Mouse (Mus musculus): ENCODE measurements at regions not wholly inside any gene's neighbourhood (a gene's known extent, or its start where the extent isn't known, plus 50 kb on each side); places are given as distances from the start of the nearest gene placed in this dataset.

DNA sequence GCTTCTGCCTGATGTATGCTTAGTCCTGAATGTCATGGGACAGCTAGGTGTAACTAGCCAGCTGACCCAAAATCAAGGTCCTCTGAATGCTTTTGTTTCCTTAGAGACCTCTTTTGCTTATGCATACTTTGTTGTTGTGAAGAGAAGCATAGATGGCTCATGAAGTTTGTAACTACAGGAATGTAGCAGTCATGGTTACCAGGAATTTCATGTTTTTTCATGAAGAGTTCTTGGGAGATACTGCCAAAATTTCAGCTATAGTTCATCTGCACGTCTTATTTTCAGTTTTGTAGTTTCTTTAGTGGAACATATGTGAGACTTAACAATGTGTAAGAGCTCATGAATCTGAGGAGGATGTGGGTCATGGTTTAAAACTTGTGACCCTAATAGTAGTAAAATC, 1059.6 kb upstream of the Slc10a2 start:
- Histone ChIP-seq H3K27ac (ENCODE audit: insufficient read depth, low read length) (no peak overlapping the region), H3K4me3 (ENCODE audit: insufficient read depth, low read length) (no peak overlapping the region), H3K4me1 (ENCODE audit: control insufficient read depth, insufficient read depth, low read length) (no peaks in the 10 kb centered on the region)
- TF ChIP-seq CTCF (IDR thresholded peaks at IDR 0.05; ENCODE audit: borderline replicate concordance, insufficient read depth, low read length) (no peak), POLR2A (IDR thresholded peaks at IDR 0.05; ENCODE audit: low read depth, low read length) (no peak)

DNA sequence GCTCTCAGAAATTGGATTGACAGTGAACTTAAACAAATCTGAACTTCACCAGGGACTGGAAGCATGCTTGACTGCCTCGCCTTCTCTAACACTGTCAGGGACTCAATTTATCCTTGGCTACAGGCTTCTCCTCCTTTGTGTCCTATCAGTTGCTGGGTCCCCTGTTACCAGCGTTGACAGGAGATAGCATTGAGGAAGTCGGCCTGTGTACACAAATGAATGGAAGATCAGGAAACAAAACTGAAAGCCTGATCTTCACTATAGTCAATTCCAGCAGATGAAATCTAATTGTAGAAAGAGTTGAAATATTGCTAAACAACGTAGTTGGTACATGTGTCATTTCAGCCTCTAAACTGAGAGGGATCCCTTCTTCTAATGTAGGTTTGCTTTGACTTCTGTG, 1039.4 kb upstream of the Slc10a2 start:
- no peak for TF ChIP-seq POLR2A (IDR thresholded peaks at IDR 0.05; ENCODE audit: low read depth, low read length)
- TF ChIP-seq CTCF (IDR thresholded peaks at IDR 0.05; ENCODE audit: borderline replicate concordance, insufficient read depth, low read length): no peak

DNA sequence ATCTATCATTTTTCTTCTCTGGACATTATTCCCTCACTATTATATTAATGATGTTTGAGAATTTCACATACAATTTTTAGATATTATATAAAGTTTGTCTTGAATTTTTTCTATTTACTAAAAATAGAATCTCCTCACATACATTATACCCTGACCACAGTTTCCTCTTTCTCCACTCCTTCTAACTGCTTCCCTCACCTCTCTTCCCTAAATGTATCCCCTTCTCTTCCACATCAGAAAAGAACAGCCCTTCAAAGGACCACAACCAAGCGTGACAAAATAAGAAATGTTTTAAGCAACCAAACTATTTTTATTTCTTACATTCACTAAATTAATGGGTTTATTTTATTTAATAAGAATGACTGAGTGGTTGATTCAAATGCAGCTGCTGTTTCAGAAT, 1034.9 kb upstream of the Slc10a2 start:
- no peaks in the 10 kb centered on the region for H3K4me1 ChIP-seq (ENCODE audit: control insufficient read depth, insufficient read depth, low read length)
- no peak for TF ChIP-seq POLR2A (IDR thresholded peaks at IDR 0.05; ENCODE audit: low read depth, low read length)
- no peak overlapping the region for H3K27ac ChIP-seq (ENCODE audit: insufficient read depth, low read length)
- no peak overlapping the region for H3K4me3 ChIP-seq (ENCODE audit: insufficient read depth, low read length)

More for the DNA sequence above, 1039.4 kb upstream of the Slc10a2 start:
- Histone ChIP-seq H3K4me3 (ENCODE audit: insufficient read depth, low read length) (no peak overlapping the region), H3K4me1 (ENCODE audit: control insufficient read depth, insufficient read depth, low read length) (no peaks in the 10 kb centered on the region), H3K27ac (ENCODE audit: insufficient read depth, low read length) (no peak overlapping the region)

DNA sequence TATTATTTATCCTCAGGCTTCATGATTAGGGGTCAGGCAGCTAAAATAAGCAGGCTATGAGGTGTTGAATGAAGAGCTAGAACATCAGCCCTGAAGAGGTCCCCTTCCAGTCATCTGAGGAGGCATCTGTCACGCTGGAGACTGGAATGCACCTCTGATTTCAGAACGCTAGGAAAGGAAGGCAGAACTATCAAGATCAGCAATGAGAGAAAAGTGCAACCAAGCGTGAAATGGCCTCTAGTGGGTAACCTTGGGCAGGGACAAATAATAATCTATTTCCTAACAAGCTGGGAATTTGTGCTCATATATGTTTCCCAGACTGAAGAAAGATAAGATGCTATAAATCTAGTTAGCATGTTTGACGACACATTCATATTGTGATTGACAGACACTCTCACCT, 1034.0 kb upstream of the Slc10a2 start:
- TF ChIP-seq CTCF (IDR thresholded peaks at IDR 0.05; ENCODE audit: borderline replicate concordance, insufficient read depth, low read length) (no peak), POLR2A (IDR thresholded peaks at IDR 0.05; ENCODE audit: low read depth, low read length) (no peak)
- H3K4me1 ChIP-seq (ENCODE audit: control insufficient read depth, insufficient read depth, low read length): no peaks in the 10 kb centered on the region

DNA sequence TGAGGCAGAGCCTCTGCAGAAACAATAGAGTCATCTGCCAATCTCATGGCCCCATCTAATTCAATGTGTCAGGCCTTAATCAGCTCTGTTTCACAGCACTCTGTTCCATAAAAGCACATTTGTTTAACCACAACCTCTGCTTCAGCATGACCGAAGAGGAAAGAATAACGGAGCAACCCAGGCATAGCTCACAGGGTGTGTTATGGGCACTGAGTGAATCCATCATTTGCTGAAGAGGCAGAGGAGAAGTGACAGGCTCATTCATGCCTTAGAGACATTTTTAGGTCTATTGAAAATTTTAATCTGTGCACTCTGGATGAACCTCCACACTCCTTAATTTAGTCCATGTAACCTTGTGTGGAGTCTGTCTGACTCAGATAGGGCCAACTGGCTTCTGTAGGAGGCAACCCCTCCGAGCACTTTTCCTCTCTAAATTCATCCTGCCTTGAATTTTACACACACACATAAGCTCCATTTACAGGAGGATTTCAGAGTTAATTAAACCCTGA, 1027.1 kb upstream of the Slc10a2 start:
- no peak for TF ChIP-seq CTCF (IDR thresholded peaks at IDR 0.05; ENCODE audit: borderline replicate concordance, insufficient read depth, low read length)
- TF ChIP-seq POLR2A (IDR thresholded peaks at IDR 0.05; ENCODE audit: low read depth, low read length): no peak
- Histone ChIP-seq H3K27ac (ENCODE audit: insufficient read depth, low read length) (no peak overlapping the region), H3K4me1 (ENCODE audit: control insufficient read depth, insufficient read depth, low read length) (no peaks in the 10 kb centered on the region), H3K4me3 (ENCODE audit: insufficient read depth, low read length) (no peak overlapping the region)

More for the DNA sequence above, 1034.0 kb upstream of the Slc10a2 start:
- Histone ChIP-seq H3K4me3 (ENCODE audit: insufficient read depth, low read length) (no peak overlapping the region), H3K27ac (ENCODE audit: insufficient read depth, low read length) (no peak overlapping the region)

DNA sequence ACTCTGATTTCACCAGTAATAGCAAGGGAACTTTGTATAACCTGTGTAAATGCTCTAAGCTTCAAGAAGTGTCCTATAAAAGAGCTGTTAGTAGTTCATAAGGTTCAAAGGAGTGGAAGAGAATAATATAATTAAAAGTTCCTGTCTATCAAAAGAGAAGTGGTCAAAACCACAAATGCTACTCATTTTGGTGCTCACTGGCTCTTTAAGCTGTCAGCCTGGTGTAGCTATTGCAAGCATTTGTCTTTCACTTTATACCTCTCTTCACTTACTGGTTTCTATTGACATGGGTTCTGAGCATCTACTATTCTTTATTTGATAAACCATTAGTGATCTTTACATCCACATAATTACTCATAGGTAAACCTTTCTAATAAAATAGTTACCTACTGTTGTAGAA, 1020.1 kb upstream of the Slc10a2 start:
- Histone ChIP-seq H3K4me1 (ENCODE audit: control insufficient read depth, insufficient read depth, low read length) (no peaks in the 10 kb centered on the region), H3K27ac (ENCODE audit: insufficient read depth, low read length) (no peak overlapping the region), H3K4me3 (ENCODE audit: insufficient read depth, low read length) (no peak overlapping the region)
- TF ChIP-seq POLR2A (IDR thresholded peaks at IDR 0.05; ENCODE audit: low read depth, low read length): no peak
- TF ChIP-seq CTCF (IDR thresholded peaks at IDR 0.05; ENCODE audit: borderline replicate concordance, insufficient read depth, low read length): no peak

DNA sequence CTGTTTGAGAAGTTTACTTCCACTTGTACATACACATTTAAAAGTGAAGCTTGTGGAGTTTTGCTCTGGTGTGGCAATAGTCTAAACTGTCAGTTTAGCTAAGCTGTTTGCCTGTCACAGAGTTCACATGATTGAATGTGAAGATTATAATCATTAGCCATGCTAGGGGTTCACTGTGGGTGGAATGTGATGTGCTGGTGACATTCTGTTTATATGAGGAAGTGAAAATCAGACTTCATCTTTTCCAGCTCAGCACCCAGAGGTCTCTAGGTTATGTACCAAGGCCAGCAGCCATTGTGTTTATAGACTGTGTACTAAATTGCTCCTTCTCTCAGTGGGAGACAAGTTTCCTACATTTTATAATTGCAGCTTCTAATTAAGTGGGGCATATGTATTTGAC, 1014.4 kb upstream of the Slc10a2 start:
- H3K4me1 ChIP-seq (ENCODE audit: control insufficient read depth, insufficient read depth, low read length): no peaks in the 10 kb centered on the region
- no peak overlapping the region for H3K4me3 ChIP-seq (ENCODE audit: insufficient read depth, low read length)
- TF ChIP-seq POLR2A (IDR thresholded peaks at IDR 0.05; ENCODE audit: low read depth, low read length): no peak
- TF ChIP-seq CTCF (IDR thresholded peaks at IDR 0.05; ENCODE audit: borderline replicate concordance, insufficient read depth, low read length): no peak
- no peak overlapping the region for H3K27ac ChIP-seq (ENCODE audit: insufficient read depth, low read length)

DNA sequence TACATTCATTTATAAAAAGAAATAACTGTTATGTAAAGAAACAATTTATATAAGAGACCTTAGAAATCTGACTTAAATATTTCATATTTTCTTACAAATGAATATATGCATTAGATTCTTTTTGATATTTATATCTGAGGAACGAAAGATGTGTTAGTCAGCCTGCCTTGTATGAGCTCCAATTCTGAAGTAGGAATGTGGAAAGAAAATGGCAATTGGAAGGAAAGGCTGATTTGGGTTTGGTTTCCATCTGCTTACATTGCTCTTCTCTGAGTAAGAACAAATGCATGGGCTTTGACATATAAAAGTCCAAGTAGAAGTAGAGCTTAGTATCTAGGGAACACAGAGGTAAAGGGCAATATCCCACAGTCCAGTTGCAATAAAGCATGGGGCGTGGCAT, 1006.2 kb upstream of the Slc10a2 start:
- H3K4me3 ChIP-seq (ENCODE audit: insufficient read depth, low read length): no peak overlapping the region
- H3K27ac ChIP-seq (ENCODE audit: insufficient read depth, low read length): no peak overlapping the region
- no peaks in the 10 kb centered on the region for H3K4me1 ChIP-seq (ENCODE audit: control insufficient read depth, insufficient read depth, low read length)
- TF ChIP-seq CTCF (IDR thresholded peaks at IDR 0.05; ENCODE audit: borderline replicate concordance, insufficient read depth, low read length): no peak

DNA sequence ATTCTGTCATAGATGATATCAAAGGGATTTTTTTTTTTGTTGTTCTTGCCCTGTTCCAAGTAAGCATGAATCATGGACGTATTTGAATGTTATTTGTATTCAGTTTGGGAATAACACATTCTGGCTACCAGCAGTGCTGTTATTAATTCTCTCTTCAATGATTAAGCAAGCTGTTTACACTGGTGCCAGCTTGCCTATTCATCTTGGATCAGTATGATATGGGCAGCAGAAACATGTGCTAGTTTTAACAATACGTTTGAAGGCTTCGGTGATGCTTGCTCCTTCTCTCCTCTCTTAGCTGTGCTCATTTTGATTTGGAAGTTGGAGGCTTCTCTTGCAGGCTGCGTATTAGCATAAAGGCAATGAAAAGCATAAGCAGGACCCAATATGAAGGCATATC, 984.9 kb upstream of the Slc10a2 start:
- Histone ChIP-seq H3K27ac (ENCODE audit: insufficient read depth, low read length) (no peak overlapping the region), H3K4me1 (ENCODE audit: control insufficient read depth, insufficient read depth, low read length) (no peaks in the 10 kb centered on the region), H3K4me3 (ENCODE audit: insufficient read depth, low read length) (no peak overlapping the region)
- no peak for TF ChIP-seq POLR2A (IDR thresholded peaks at IDR 0.05; ENCODE audit: low read depth, low read length)
- TF ChIP-seq CTCF (IDR thresholded peaks at IDR 0.05; ENCODE audit: borderline replicate concordance, insufficient read depth, low read length): no peak

DNA sequence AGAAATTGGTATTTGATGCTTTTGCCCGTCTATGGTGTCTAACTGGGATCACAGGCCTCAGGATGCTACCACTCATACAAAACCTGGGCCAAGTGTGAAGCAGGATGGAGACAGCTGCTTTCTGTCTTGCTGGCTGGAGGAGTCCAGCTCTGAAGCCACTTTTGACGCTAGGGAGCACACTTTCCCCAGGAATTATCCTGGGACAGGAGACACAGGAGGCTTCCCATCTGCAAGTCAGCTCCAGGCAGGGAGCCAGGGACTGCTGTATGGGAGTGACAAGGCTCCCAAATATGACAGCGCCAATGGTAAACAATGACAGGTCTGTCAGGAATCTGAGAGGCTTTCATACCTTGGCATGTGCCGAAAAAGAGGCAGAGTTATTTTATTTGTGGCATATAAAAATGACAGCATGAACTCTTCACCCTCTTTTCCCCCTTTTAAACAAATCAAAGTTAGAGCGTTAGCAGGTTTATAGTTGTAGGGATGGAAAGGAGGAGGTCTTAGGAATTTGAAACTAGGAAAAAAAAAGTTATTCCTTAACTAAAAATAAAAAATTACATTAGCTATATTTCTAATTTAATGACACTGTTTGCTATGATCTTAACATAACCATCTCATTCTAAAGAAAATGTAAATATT, 938.9 kb upstream of the Slc10a2 start:
- TF ChIP-seq POLR2A (IDR thresholded peaks at IDR 0.05; ENCODE audit: low read depth, low read length): no peak
- TF ChIP-seq CTCF (IDR thresholded peaks at IDR 0.05; ENCODE audit: borderline replicate concordance, insufficient read depth, low read length): 0 out of 2 replicates have a peak, but pooled peaks have one; percentile 20

More for the DNA sequence above, 938.9 kb upstream of the Slc10a2 start:
- Histone ChIP-seq H3K4me1 (ENCODE audit: control insufficient read depth, insufficient read depth, low read length) (no peaks in the 10 kb centered on the region), H3K4me3 (ENCODE audit: insufficient read depth, low read length) (no peak overlapping the region), H3K27ac (ENCODE audit: insufficient read depth, low read length) (no peak overlapping the region)

All from embryonic fibroblast, embryonic 13.5 days (primary cell).